Mouse (Mus musculus) T-cell, adult 2 months (primary cell): ENCODE data around the gene Slc7a4.
A peak's percentile ranks its signal among the peaks of the same experiment; 100 is the strongest.

ENCODE experiments used
- DNase-seq: peaks from one replicate; pipeline ENCODE4 v3.0.0; 2022; ENCODE audit warnings: low spot score

The Slc7a4 gene

DNA sequence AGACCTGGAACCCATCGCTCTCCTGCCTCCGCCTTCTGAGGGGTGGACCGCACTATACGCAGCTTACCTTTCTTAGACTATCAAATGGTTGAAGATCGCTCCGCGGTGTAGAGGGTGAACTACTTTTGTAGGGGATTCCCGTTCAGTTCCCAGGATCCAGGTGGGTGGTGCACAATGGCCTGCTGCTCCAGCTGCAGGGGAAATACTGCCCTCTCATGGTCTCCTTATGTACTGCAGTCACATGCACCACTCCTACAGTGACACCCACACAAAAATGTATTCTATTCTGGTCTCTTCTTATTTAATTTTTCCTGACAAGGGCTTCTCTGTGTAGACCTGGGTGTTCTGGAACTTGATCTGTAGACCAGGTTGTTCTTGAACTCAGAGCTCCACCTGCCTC lies at the start of gene Slc7a4:
Gene Slc7a4 (minus strand): TSS at position 151 of the 400 bp plus-strand sequence.
- no peak for DNase-seq

DNA sequence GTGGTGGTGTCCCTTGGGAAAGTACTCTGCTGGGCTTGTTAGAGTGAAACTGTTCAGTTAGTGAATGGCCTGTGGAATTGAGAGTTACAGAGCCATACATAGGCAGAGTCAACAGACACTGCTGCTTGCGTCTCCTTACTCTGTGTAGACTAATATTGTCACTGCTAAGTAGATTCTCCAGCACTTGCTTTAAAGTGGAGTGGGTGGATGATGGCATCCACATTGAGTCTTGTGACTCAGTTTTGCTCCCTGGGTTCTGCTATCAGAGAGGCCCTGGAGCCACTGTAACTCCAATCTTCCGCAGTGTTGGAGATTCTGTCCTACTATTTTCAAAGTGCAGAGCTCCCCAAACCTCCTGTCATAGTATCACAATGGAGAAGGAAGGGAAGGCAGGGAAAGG lies 49.6 kb upstream of the Slc7a4 start:
- no peak for DNase-seq

DNA sequence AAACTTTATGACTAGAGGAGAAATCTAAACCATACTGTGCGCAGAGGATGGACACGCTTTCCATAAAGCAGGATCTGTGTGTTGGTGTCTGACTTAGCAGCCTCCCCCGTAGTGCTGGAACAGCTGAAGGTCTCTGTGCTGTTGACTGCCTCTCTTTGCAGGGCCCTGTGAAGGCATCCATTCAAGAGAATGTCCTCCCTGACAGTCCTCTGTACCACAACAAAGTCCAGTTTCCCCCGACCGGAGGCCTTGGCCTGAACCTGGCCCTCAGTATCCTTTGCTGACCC lies 43.2 kb upstream of the Slc7a4 start:
- no peak for DNase-seq

DNA sequence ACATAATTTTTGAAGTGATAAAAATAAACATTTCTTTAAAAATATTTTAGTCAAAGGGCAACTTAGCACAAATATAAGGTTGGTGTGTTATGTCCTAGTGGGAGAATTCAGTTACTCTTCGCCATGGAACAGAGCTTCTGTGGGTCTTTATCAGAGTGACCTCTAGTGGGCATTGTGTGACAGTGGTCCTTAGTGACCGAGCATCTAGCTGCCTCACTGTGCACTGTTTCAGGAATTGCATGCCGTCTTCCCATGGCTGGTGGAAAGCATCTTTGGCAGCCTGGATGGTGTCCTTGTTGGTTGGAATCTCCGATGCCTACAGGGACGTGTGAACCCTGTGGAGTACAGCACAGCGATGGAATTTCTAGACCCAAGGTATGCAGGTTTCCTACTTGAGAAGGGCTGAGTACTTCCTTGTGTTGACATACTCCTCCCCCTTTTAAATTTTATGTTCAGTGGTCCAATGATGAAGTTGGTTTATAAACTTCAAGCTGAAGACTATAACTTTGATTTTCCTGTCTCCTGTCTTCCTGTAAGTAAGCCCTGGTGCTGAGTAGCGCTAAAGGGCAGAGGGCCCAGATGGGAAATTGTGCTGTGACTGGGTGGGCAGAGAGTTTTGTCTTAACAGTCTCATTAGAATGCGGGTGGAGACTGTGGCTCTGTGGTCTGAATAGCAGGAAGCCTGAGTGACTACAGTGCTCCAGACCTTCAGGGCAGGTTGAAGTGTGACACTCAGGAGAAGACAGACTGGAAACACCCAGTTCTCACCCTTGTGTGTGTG lies 42.7 kb upstream of the Slc7a4 start:
- DNase-seq = no peak

DNA sequence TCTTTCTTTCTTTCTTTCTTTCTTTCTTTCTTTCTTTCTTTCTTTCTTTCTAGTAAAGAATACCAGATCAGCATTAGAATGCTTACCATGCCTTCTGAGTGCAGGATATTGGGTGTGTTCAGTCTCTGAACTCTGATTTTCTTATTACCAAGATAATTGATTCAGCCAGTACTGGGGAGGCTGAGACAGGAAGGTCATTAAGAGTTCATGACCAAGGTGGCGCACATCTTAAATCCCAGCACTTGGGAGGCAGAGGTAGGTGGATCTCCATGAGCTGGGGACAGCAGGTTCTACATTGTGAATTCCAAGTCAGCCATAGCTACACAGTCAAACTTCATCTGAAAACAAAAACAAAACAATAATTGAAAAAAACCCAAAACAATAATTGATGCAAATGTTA lies 38.9 kb upstream of the Slc7a4 start:
- no peak for DNase-seq

DNA sequence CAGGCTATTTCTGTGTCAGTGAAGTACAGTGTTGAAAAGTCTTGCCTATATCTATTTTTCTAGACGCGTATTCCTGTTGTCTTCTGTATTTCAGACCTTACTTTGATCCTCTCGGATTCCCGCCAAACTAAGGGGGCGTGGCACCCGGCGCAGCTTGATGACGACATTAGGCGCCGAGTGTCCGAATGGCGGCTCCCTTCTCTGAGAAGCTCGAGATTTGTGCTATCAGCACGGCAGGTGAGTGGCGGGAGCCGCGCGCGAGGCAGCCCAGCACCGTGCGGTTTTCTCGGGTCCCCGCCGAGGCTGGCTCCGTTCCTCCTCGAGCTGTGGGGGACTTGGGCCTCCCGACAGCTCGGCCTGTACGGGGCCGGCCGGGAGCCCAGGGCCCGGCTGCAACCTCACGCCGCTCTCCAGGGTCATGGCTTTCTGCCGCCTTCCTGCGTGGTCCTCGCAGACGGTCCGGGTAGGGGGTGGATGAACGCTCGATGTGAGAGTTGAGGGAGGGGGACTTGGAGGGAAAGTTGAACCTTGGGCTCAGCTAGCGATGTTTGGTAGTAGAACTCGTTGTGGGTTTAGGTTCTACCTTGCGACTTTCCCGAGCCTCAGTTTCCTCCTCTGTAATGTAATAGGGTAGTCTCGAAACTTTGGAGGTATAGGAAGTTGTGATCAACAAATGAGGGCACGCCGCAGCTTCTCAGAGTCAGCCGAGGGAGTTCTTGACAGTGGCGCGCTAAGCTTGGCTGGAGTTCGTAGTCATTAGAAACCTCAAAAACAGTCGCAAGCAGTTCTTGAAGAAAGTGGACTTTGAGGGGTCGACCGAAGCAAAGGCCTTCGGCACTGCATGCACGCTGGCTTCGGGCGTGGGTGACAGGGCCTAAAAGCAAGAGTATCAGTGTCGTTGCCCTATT lies 36.4 kb upstream of the Slc7a4 start, which contains the start of gene Smpd4:
Gene Smpd4 (plus strand): TSS at position 157 of the 908 bp plus-strand sequence.
- DNase-seq = peak; percentile 88

DNA sequence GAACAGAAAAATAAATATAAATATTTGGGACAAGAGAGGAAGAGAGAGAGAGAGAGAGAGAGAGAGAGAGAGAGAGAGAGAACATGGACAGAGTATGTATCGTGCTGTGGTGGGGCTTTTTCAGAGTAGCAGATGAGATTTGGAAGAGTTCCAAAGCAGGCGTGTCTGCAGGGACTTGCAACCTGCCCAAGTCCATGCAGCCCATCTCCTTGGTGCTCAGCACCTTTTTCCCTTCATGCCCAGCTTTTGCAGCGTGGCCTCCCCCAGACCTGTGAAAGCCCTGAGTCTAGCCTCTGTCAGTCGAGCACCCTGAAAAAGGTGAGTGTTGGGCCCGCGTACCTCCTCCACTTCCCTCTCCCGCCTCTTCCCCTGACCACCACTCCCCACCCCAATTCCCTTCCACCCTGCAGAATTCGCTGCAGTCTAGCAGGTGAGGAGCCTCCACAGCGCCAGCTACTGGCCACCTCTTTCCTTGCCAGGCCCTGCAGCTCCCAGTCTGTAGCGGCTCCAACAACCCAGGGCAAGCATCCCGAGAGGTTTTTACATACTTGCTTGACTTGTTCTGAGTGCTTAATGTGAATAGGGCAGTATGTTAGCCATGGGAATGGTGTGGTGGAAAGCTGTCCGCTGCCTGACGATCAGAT lies 35.0 kb upstream of the Slc7a4 start:
- peak; percentile 35 for DNase-seq

DNA sequence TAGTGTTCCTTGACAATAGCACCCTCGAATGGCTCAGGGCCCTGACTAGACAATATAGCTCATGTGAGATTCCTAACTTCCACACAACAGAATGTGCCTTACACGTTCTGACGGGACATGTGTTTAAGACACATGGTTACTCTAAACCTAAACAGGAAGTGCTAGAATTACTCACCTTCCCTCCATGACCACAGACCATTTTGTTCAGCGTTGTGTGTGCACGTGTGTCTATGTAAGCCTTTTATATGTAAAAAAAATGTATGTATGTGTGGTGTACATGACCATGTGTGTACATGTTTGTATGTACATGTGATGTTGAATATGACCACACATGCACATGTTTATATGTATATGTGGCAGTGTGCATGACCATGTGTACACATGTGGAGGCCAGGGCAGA lies 33.2 kb upstream of the Slc7a4 start:
- DNase-seq = no peak

DNA sequence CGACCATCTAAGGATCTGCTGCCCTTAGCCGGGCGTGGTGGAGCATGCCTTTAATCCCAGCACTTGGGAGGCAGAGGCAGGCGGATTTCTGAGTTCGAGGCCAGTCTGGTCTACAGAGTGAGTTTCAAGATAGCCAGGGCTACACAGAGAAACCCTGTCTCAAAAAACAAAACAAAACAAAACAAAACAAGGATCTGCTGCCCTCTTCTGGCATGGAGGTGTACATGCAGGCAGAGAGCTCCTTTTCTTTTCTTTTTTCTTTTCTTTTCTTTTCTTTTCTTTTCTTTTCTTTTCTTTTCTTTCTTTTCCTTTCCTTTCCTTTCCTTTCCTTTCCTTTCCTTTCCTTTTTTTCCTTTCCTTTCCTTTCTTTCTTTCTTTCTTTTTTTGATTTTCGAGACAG lies 31.7 kb upstream of the Slc7a4 start:
- DNase-seq = peak; percentile 4

DNA sequence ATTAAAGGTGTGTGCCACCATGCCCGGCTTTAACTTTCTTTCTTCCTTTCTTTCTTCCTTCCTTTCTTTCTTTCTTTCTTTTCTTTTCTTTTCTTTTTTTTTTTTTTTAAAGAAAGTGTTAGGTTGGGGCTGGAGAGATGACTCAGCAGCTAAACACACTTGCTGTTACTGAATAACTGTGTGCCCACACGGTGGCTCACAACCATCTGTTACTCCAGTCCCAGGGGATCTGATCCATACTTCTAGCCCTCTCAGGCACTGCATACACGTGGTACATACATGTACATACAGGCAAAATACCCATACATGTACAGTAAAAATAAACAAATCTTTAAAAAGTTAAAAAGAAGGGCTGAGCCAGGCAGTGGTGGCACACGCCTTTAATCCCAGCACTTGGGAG lies 28.4 kb upstream of the Slc7a4 start:
- no peak for DNase-seq

DNA sequence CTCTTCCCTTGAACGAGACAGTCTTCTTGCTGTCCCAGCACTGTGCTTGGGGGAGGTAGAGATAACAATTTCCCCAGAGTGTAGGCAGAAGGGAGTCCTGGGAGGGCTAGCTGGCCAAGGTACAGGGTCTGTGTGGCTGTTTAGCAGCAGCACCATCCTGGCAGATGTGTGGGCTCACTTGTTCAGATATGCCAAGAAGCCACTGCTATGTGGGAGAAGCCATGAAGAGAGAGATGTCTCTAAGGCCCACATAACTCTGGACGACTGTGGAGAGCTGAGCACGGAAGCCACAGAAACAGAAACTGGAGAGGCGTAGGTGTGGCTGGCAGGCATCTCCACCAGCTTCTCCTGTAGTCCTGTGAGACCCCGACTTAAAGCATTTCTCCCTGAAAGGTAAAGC lies 22.7 kb upstream of the Slc7a4 start:
- no peak for DNase-seq

DNA sequence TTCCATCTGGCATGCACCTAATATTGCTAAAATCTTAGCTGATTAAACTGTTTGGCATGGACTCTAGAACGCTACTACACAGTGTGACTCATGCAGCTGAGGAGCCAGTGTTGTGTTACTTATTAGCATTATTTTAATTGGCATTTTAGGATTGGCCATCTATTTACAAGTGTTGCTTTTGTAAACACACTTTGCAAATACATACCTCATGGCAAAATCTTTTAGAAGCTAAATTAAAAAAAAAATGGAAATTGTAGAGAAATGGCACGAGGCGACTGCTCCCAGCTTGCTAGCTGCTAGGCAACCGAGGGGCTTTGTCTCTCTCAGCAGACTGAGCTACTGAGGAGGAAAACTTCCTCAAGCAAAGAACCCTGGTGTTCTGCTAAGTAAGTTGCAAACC lies 21.9 kb upstream of the Slc7a4 start:
- DNase-seq = no peak

DNA sequence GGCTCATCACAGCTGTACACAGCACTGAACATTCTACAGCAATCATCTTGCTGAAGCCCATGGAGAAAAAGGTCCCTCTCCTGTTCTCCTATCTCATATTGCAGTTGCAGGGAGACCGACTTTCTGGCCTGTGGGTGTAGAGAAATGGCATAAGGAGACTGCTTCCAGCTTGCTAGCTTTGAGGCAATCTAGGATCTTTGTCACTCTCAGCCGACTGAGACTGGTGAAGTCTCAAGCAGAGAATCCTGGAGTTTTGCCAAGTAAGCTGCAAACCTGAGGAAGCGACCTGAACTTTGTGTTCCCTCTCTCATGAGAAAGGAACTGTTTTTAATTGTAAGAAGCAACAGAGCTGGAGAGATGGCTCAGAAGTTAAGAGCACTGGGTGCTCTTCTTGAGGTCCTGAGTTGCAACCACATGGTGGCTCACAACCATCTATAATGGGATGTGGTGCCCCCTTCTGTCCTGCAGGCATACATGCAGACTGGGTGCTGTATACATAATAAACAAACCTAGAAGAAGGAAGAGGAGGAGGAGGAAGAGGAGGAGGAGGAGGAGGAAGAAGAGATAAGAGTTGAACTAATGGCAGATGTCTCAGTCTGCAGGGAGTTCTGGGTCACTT lies 18.0 kb upstream of the Slc7a4 start:
- DNase-seq = no peak

DNA sequence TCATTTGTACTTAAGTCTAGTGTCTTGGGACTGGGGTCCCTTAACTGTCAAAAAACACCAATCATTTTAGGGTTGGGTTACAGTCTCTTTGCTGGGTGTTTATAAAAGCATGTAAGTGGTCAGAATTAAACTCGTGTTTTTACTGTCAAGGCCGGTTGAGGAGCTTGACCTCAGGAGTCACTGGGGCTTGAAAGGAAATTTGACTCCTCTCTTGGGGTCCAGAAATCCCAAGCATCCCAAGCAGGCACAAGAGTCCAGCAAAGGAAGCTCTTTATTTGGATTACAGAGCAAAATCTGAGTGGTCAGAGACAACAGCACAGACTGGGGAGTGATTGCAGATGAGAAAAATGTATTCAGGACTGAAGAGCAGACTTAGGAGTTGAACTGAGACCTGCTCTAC lies 7.7 kb upstream of the Slc7a4 start:
- DNase-seq = no peak

DNA sequence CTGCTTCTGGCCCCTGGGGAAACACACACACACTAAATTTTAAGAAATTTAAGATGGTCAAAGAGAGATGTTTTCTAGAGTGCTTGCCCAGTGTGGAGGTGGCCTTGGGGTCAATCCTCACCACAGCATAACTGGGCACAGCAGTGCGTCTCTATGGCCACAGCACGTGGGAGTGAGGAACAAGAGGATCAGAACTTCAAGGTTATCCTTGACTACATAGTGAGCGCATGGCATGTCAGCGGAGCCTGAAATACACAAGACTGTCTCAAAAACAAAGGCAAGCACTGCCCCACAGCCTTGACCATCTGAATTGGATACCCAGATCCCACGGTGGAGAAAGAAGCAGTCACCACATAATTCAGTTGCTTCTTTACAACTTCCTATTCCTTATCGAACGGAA lies 1.5 kb upstream of the Slc7a4 start:
- DNase-seq = no peak

DNA sequence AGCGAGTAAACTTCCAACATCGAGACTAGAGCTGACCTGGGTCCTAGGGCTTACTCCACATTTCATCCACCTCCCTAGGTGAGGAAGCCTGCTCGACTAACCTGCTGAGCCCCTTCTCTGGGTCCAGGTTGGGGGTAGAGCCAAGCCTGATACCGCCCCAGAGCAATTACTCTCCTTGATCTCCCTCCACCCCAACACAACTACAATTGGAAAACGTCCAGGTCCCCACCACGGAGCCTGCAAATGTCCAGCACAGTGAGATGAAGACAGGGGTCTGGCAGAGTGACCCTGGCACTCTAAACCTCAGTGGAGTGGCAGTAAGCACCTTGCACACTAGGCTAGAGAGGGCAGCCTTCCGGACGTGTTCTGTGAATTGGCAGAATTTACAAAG lies 6.2 kb downstream of the Slc7a4 start:
- DNase-seq = no peak

DNA sequence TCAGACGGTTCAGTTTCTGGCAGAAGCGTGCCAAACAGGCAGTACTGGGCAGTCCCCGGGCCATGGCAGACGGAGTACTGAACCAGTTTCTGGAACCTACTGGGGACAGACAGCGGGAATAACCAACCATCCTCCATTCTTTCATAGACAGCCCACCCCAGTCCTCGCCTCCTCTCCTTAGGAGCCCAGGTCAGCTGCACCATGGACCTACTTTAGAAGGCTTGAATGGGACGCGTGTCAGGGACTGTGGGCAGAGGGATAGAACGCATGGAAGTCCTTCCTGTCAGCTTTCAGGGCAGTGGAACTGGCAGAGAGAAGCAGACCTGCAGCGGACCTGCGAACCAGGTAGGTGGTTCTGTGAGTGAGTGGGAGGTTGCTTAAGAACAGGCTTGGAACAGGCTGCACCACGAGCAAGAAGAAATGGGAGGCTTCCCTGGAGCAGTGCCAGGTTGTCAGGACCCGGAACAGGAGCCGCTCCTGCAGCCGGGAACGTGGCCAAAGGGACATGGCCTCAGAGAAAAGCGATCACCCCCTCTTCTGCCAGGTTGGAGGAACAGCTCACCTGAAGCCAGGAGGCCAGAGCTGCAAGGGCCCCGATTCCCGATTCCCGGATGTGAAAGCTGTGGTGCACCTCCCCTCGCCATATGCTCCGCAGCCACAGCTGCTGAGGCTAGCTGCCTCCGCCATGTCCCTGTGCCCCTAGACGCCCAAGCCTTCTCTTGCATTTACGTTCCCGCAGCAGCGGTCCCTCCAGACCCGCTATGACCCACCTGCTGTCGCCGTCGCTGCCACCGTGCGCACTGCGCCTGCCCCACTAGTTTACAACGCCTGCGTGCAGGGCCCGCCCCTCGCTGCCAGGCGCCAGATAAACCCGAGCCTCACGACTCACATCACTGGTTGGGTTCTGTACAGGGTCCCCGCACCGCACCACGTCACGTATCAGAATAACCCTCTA lies 6.9 kb downstream of the Slc7a4 start:
- DNase-seq = no peak

DNA sequence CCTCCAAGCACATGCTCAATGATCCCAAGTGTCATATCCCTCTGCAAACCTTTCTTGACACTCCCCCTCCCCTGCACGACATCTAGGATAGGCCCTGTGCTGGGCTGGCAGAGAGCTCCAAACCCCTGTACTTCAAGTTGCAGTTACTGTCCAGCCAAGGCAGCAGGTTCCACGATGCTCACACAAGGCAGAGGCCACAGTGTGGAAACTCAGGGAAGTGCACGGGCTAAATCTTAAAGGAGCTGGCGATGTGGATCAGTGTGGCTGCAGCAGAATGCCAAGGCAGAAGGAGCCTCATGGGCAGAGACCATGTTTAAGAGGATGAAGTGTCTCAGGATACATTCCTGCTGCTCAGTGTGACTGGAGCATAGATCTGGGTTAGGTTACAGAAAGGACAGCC lies 16.8 kb downstream of the Slc7a4 start:
- no peak for DNase-seq

DNA sequence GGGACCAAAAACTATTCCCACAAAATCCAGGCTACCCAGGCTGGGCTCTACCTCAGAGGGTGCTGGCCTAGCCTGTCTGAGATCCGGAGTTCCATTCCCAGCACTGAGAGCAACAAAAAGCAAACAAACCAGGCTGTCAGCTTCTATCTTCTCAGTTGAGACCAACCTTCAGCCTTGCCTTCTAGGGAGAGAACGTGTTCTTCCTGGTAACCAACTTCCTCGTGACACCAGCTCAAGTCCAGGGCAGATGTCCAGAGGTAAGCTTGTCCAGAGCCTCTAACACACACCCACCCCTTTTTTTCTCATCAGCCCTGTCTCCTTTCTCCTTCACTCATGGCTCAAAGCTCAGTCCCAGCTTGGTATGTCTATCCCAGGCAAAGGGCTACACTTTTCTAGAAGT lies 18.2 kb downstream of the Slc7a4 start:
- no peak for DNase-seq

DNA sequence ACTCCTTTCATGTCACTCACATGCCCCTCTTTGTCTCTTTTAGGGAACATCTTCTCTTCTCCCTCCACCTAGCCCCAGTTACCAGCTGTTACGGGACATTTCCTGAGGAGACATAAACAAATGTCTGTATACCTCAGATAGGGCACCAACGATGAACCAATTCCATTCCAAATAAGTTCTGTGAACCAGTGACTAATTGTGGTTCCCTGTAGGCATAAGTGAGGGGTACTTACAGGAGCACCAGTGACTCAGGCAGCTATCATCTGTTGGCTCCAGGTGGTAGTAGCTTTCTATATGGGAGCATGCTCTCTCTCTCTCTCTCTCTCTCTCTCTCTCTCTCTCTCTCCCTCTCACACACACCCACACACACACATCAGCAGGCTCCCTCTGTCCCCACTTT lies 18.8 kb downstream of the Slc7a4 start:
- no peak for DNase-seq

DNA sequence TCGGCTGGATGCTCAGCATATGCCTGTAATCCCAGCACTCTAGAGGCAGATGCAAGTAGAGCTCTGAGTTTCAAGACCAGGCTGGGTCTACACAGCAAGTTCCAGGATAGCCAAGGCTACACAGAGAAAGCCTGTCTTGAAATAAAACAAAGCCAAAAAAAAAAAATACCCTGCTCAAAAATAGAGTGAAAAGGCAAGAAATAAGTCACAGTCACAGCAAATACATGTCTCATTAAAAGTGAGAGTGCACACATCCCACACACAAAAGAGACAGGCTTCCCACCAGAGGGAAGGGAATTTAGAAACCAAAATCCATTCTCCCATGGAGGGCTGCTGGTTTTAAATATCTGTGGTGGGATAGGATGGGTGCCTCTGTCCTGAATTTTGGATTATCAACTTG lies 19.4 kb downstream of the Slc7a4 start:
- no peak for DNase-seq
